Mouse (Mus musculus): ENCODE data around the gene Phf19.
A peak's percentile ranks its signal among the peaks of the same experiment; 100 is the strongest.

The Phf19 gene

GRCm38 (mm10) chr2:34896821-34897460 is 16.9 kb downstream of the Phf19 start:
- DNase-seq (ENCODE audit: low read depth, low spot score): no peak

DNA sequence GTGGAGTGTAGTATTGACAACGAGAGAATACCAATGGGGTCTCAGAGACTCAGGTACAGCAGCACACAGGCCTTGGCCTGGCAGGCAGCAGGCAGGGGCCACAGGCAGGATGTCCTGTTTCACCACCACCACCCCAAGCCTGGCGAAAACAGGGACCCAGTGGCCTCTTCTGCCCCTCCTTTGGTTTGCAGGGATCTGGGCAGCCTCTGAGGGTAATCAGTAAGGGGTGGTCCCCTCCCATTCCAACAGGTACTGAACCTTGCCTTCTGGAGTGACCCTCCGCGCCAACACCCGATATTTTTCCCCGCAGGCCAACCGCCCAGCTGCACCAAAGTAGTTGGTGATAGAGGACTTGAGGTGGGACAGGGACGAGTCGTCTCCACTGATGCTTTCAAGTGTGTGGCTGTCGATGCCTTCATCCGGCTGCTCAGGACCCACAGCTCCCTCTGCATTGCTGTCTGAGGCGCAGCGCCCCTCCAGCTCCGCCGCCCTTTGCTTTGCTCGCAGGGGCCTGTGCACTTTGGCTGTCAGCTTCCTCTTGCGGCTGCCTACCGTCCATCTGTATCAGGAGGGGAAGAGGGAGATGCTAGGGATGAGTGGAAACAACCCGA is 18.2 kb downstream of the Phf19 start:
- no peak for DNase-seq (ENCODE audit: low read depth, low spot score)

- no peak for DNase-seq (ENCODE audit: low read depth, low spot score)
Observed at GRCm38 (mm10) chr2:34893950-34894349, 19.9 kb downstream of the Phf19 start.

DNA sequence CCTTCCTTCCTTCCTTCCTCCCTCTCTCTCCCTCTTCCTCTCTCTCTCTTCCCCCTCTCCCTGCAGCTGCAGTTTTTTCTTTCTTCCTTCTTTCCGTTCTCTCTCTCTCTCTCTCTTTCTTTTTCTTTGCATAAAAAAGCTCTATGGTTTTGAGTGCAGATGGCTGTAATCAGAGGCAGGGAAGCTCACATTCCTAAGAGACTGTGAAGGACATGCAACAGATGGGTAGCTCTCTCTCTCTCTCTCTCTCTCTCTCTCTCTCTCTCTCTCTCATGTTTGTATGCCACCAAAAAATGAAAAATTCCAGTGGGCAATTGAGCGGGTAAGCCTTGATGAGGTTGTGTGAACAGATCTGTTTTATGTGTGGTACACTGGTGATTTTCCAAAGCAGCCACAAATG is 29.6 kb downstream of the Phf19 start:
- no peak for DNase-seq (ENCODE audit: low read depth, low spot score)

GRCm38 (mm10) chr2:34883190-34883589 is 30.6 kb downstream of the Phf19 start:
- DNase-seq (ENCODE audit: low read depth, low spot score): no peak

DNA sequence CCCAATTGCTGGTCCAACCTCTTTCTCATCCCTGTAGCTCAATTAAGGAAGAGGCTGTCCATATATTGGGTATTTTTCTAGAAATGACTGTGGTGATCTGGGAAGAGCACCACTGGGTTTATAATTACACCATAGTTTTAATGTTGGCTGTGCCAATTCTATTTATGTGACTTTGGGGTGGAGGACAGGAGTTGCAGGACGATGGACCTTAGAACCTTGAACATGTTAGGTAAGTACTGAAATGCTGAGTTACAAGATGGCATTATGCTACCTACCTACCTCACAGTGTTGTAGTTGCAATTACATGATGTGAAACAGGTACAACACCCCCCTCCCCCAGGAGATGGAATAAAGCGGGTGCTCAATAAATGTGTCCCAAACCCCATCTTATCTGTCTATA is 31.1 kb downstream of the Phf19 start:
- DNase-seq (ENCODE audit: low read depth, low spot score): no peak

- DNase-seq (ENCODE audit: low read depth, low spot score): no peak
Observed at GRCm38 (mm10) chr2:34880054-34880453, 33.8 kb downstream of the Phf19 start.

DNA sequence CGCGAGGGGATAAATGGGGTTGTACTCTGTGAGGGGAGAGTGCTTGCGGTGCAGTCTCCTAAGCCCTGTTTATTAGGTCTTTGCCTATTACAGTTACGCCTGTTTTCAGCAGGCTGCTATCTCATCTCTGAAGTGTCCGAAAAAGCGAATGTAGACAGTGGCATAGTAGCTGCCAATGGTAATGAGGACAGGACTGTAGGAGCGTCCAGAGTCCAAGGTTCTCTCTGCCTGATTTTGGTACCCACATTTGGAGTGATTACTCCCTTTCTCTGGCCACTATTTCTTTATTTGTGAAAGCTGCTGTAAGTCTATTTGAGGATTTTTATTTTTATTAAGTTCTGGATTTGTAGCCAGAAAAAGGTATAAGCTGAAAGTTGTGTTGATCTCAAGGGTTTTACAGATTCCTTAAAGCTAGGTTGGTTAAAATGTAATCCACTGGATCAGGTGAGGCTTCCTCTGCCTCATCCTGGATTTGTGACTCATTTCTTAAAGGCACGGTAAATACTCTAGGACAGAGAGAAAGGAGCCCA is 38.9 kb downstream of the Phf19 start, which contains the start of gene Psmd5:
TSS of gene Psmd5 (minus strand) at position 153 of the 530 bp plus-strand sequence.
- DNase-seq (ENCODE audit: low read depth, low spot score): no peak

GRCm38 (mm10) chr2:34874271-34874670 is 39.6 kb downstream of the Phf19 start, which contains the start of gene Cutal:
TSS of gene Cutal (plus strand) at chr2:34874396.
- peak; percentile 15 for DNase-seq (ENCODE audit: low read depth, low spot score)

DNA sequence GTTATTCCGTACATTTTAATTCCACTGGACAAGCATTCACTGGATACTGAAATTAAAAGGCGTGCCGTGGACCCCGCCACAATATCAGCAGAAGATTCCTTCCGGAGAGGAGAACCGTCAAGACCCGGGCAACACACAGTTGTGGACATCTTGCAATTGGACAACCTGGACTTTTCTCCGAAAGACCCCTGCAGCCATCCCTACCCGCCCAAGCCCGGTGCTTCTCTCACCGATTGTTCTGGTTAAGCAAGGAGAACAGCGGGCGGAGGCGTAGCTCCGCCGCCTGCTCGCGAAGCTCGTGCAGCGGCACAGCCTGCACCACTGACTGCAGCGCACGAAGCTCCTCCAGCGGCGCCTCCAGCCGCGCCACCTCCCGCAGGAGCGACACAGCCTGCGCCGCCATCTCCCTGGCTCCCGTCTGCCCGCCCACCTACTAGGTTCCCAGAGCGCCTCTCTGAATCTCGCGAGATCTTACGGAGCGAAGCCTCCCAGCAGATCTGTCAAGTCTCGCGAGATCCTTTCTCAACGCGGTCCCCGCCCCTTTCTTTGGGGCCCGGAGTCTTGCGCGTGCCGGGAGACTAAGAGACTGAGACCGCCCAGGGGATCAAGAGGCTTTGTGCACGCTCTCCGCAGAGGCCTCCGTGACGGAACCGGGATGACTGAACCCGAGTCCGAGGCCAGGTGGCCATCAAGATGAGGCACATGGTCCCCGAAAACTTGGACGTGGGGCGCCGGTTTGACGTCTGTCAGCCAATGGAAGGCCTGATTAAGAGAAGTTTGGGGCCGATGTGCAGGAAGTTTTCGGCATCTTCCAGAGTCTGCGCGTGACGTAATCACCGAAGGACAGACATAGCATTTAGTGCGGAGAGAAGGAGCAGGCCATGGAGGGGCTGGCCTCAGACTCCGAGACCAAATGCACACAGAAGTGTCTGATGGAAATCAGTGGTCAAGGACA is 43.0 kb downstream of the Phf19 start:
- DNase-seq (ENCODE audit: low read depth, low spot score): peak; percentile 99

DNA sequence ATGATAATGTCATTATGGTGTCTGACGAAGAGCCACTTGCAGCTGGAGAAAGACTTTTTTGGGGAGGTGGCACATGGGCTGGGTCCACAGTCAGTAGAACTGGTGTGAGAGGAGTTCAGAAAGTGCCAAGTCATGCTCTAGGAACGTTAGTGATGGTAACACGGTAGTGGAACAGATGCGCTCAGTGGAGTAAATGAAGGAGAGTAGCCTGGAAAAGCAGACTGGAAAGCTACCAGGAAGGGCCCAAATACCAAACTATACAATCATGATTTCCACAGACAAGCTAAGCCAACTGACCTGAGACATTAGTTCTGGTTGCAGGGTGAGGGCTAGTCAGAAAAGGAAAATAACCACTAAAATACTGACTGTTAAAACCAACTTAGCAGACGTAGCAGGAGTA is 44.1 kb downstream of the Phf19 start:
- DNase-seq (ENCODE audit: low read depth, low spot score): no peak

DNA sequence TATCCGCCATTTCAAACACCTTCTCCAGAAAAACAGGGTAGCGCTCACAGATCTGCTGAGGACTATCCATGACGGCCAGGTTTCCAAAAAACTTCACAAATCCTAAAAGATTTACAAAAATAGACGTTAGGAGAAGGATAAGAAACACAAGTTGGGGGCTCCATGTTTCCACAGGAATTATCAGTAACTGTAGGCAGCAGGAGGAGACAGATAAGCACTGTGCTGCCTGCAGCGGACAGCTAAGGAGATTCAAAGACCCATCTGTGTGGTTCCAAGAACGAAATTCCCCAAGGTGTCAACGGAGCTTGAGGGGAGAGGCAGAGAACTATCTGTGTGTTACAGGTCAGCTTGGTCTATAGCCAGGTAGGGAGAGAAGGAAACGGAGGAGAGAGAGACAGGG is 56.1 kb downstream of the Phf19 start:
- no peak for DNase-seq (ENCODE audit: low read depth, low spot score)

DNA sequence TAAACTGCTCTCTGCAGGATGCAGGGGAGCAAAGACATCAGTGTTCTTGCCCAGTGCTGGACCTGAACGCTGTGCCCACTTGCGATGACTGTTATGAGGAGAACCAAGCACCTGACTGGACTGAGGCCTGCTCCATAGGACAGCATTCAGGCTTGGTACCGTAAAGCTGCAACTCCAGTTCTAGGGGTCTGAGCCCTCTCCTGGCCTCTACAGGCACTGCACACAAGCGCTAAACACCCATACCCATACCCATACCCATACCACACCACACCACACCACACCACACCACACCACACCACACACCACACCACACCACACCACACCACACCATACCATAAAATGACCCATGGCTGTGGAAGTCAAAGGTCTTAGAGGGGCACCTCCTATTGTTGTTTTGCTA is 58.6 kb downstream of the Phf19 start:
- peak; percentile 31 for DNase-seq (ENCODE audit: low read depth, low spot score)

GRCm38 (mm10) chr2:34847702-34848101 is 66.1 kb downstream of the Phf19 start:
- DNase-seq (ENCODE audit: low read depth, low spot score): no peak
